Mouse (Mus musculus): ENCODE results near the gene Prkca.

The Prkca gene

DNA sequence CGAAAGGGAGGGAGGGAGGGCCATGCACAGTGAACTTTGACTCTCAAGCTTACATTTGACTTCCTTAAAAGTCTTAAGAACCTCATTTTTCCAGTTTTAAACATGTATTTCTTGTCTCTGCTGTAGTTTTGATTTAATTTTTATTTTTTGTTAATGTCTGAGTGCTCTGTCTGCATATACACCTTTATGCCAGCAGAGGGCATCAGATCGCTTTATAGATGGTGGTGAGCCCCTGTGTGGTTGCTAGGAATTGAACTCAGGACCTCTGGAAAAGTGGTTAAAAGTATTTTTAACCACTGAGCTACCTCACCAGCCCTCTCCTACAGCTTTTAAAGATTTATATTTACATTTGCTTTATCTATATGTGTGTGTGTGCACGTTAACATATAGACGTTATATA, 333.3 kb downstream of the Prkca start:
- no peak for DNase-seq (ENCODE audit: low spot score in 2 of 2)

DNA sequence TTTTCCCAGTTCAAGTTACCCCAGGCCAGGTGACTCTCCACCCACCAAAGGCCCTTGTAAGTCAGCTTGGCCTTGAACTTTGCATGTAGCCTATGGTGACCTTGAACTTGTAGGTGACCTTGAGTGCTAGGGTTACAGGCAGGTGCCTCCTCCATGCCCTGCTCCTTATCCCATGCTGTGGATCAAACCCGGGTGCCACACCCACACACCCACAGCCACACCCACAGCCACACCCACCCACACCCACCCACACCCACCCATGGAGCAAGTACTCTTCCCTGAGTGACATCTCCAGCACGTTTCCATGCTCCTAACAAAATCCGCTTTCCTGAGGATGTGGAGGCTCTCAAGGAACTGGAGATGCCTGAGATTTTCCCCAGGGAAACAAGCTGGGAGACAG, 344.8 kb downstream of the Prkca start:
- no peak for DNase-seq (ENCODE audit: low spot score in 2 of 2)

- DNase-seq (ENCODE audit: low spot score in 2 of 2) = peak in 1 of 2 experiments; percentile 64
These were observed 346.6 kb downstream of the Prkca start for GRCm38 (mm10) chr11:107996896-107997670.

GRCm38 (mm10) chr11:107994487-107994886, 349.2 kb downstream of the Prkca start:
- DNase-seq (ENCODE audit: low spot score in 2 of 2) = peak; percentile 30 to 72

- DNase-seq (ENCODE audit: low spot score in 2 of 2) = no peak
These were observed 349.9 kb downstream of the Prkca start for GRCm38 (mm10) chr11:107993792-107994191.

- DNase-seq (ENCODE audit: low spot score in 2 of 2) = no peak
These were observed 351.2 kb downstream of the Prkca start for GRCm38 (mm10) chr11:107992500-107992899.

- DNase-seq (ENCODE audit: low spot score in 2 of 2) = no peak
These were observed 351.7 kb downstream of the Prkca start for GRCm38 (mm10) chr11:107991990-107992389.

GRCm38 (mm10) chr11:107989241-107989640, 354.5 kb downstream of the Prkca start:
- no peak for DNase-seq (ENCODE audit: low spot score in 2 of 2)

DNA sequence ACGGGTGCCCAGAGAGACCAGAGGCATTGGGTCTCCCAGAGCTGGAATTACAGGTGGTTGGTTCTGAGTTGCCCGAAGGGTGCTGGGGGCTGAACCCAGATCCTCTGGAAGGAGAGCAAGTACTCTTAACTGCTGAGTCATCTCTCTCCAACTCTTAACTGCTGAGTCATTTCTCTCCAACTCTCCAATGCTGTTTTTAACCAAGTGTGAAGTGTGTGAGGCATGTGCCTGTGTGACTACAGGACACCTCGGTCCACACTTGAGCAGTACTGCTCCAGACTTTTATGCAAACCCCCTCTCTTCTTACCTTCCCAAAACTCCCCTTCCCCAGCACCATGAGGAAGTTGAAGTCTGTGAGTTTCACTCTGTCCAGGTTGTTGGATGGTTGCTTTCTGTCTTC, 357.8 kb downstream of the Prkca start:
- DNase-seq (ENCODE audit: low spot score in 2 of 2) = no peak

DNA sequence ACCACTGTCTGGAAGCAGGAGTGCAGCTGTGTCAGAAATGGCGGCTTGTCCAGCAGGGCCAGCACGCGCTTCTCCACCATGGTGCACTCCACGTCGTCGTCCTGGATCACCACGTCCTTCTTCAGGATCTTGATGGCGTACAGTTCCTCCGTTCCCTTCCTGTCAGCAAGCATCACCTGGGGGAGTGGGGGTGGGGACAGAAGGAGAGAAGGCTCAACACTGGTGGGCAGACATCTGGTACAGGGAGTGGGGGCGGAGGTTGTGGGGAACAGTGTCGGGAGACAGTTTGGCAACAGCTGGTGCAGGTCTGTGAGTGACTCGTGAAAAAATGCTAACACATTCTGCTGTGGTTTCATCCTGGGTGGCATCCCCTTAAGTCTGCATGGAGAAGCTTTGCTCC, 359.8 kb downstream of the Prkca start:
- DNase-seq (ENCODE audit: low spot score in 2 of 2) = no peak

DNA sequence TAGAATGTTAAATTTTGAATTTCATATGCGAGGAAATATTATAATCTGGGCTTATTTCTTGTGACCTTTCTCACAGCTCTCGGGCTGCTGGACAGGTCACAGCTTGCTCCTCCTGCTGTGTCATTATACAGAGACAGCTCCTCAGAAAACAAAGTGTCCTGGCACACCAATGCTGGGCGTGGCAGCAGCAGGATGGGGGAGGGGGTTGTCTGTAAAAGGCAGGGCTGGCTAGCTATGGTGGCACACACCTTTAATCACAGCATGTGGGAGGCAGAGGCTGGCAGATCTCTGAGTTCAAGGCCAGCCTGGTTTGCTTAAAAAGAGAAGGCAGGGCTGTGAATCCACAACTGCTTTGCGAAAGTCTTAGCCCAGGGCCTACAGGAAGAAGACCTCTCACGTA, 360.5 kb downstream of the Prkca start:
- DNase-seq (ENCODE audit: low spot score in 2 of 2) = no peak

DNA sequence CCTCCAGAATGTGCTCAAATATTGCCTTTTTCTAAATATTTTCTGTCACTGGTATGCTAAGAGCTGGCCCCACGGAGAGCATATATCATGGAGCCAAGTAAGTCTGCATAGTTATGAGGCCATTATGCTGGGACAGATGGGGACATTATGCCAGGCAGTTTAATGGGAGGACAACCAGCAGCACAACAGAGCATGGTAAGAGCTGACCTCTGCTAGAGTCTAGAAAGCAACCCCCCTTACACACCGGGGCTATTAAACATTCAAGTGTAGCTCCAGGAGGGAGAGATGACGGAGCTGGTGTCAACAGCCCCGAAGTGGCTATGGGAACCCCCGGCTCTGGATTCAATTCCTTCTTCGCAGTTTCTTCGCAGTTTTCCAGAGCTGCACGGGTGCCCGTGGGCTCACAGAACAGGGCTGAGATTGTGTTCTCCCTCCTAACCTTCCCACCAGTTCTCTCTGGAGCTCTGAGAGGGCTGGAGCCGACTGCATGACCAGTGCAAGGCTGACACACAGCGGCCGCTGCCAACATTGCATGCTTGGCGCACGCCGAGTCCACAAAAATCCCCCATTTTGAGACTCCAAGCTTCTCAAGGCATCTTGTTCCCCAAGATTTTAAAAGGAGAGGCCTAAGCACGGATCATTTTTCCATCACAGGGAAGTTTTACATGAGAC, 361.4 kb downstream of the Prkca start:
- DNase-seq (ENCODE audit: low spot score in 2 of 2) = peak in 1 of 2 experiments; percentile 63

- DNase-seq (ENCODE audit: low spot score in 2 of 2) = no peak
These were observed 364.1 kb downstream of the Prkca start for GRCm38 (mm10) chr11:107979497-107980174.

DNA sequence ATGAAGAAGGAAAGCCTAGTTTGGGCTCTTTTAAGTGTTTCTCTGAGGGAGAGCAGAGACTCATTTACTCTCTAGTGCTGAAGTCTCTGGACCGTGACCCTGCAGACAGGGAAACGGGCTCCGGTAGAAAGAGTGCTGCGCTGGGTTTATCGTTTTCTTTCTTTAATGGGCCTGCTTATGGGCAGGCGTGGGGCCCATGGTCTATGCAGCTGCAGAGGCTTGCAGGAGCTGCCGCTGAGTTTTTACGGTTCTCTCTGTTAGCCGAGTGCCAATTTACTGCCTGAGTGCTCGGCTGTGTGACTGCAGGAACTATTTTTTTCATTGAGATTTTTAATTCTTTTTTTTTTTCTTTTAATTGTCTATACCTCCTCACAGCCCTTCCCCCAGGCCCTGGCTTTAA, 373.8 kb downstream of the Prkca start:
- no peak for DNase-seq (ENCODE audit: low spot score in 2 of 2)

DNA sequence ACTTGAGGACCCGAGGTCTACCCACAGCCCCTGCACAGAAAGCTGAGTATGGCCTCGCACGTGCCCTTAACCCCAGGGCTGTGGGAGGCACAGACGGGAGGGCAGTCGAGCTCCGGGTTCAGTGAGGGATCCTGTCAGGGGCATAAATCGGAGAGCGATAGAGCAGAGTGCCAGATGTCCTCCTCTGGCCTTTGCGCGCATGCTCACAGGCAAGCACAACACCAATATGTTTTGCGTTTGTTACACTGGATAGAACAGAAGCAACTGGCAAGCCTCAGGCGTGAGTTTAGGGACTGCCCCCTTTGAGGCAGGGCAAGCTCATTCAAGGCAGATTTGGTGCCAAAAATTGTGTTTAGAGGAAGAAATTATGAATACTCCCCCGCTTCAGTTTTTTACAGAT, 375.6 kb downstream of the Prkca start:
- no peak for DNase-seq (ENCODE audit: low spot score in 2 of 2)

GRCm38 (mm10) chr11:107966229-107966628, 377.5 kb downstream of the Prkca start:
- DNase-seq (ENCODE audit: low spot score in 2 of 2) = no peak

- DNase-seq (ENCODE audit: low spot score in 2 of 2) = peak; percentile 50 to 67
These were observed 378.3 kb downstream of the Prkca start for GRCm38 (mm10) chr11:107965449-107965848.

DNA sequence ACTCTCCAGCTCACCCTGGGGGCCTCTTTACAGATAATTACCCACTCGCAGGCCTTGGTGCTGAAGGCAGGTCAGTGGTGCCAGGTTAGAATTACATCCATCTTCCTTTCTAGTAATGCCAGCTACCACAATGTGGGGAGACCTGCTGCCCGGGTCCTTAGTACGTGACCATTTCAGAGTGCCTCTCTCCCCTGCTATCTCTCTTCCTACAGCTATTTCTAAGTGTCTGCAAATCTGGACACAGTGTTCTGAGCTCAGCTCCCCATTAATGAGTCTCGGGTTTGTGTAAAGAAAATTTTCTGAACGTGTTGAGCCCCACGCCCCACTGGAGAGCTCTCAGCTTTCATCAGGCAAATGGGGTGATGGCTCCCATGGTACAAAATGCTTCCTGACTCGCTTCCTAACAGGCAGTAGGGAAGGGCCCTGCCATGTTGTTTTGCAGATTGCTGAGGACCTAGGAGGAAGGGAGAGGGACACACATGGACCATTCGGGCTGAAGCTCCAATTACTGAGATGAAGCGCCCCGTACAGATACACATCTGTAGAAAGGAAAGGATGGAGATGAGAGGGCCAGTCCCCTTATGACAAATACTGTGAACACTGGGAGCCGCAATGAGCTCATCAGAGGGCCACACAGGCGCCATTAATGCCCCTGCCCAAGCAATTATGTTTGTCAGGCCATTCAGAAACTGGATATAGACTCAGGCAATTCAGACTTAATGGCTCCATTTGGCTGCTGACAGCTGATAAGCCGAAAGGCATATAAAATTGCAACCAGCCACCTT, 386.0 kb downstream of the Prkca start:
- DNase-seq (ENCODE audit: low spot score in 2 of 2) = no peak

DNA sequence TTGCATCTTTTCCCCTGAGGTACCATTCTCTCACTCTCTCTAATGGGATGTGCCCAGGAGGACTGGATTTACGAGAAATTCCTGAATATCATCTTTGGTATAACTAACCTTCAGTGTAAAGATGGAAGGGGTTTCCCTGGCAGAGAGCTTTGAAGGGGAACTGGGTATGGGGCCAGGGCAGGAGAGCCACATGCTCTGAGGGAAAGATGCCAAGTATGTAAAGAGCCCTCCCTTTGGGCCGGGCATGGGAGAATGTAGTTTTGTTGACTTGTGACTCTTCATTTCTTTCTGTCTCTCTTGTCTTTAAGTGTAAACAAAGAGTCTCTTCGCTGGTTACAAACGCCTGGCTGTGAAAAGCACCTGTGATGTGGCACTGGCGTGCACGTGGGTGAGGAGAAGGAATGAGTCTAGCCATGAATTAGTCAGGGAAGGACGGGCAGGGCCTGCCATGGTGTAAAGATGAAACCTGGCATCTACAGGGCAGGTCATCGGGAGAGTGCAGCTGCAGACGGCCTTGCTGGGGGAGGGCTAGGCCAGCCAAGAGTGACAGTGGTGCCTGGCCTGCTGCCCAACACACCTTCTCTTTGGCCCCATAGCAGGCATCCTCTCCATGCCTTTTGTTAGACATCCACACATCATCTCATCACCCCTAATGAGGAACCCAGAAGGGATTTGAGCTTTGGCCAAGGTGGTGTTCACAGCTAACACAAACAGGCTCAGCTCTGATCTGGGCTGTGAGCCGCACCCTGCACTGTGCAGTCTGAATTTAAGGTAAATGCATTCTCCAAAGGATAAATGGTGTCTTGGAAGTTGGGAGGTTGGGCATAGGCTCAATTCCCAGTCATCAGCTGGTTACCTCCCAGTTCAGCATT, 388.3 kb downstream of the Prkca start:
- no peak for DNase-seq (ENCODE audit: low spot score in 2 of 2)

DNA sequence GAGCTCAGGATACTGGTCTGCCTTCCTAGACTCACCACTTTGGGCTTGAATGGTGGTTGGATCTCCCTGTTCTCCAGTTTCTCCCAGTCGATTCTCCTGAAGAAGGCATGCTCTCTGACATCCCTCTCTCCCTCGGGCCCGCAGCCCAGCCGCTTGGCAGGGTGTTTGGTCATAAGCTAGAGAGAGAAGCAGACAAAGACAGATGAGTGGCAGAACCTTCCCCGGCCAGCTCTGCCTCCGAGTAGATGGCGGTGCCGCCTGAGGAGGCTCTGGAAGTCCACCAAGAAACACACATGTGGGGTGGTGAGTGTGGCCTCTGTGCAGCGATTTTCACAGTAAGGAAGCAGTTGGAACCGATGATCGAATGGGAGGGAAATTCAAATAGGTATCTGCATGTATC, 392.3 kb downstream of the Prkca start:
- DNase-seq (ENCODE audit: low spot score in 2 of 2) = no peak

DNA sequence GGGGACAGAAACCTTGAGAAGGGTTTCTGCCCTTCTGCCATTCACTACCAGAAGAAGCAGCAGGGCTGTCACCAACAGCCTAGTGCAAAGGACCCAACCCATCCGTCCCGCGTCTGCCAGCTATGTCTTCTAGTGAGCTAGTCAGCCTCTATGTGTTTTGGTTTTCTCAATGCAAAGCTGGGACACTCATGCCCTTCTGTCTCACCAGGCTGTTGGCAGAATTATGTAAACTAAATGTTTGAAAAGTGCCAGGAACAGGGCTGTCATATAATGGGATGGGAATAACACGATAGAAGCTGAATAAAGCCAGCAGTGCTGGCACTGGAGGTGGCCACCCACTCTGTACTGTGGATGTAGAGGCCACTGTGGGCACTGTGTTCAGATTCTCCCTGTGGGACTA, 393.1 kb downstream of the Prkca start:
- no peak for DNase-seq (ENCODE audit: low spot score in 2 of 2)
